Mouse (Mus musculus) bone marrow, adult 2 months (tissue): ENCODE data around the gene Ankrd9. TPM values are rescaled to one million over a fixed set of nuclear protein-coding genes. Genes with fewer than 3 reads are reported as not detected.
A peak's percentile ranks its signal among the peaks of the same experiment; 100 is the strongest.

Experiments used
- H3K27ac ChIP-seq: fragments of 200-500 bp; 2 replicates; pipeline ENCODE4 v1.5.1; 2012; ENCODE audit warnings: low read depth, mild to moderate bottlenecking, control low read depth, inconsistent platforms, low read length; ENCODE audit not compliant: control insufficient read depth, poor library complexity, insufficient read depth
- H3K4me1 ChIP-seq: fragments of 200-500 bp; 2 replicates; pipeline ENCODE4 v1.6.1; 2011; ENCODE audit warnings: low read length; ENCODE audit not compliant: control insufficient read depth, insufficient read depth
- H3K4me3 ChIP-seq: fragments of 200-500 bp; replicated peaks from 2 replicates; pipeline ENCODE3; 2011; ENCODE audit warnings: mild to moderate bottlenecking, low read depth, low read length, control low read depth; ENCODE audit not compliant: control insufficient read depth
- CTCF ChIP-seq: fragments of 200-500 bp; IDR thresholded peaks from 2 replicates; pipeline ENCODE4 v1.5.1; 2011; ENCODE audit warnings: low read length, control low read depth; ENCODE audit not compliant: control insufficient read depth, insufficient read depth
- POLR2A ChIP-seq: fragments of 200-500 bp; IDR thresholded peaks from 2 replicates; pipeline ENCODE4 v1.6.1; 2011; ENCODE audit warnings: low read depth, mild to moderate bottlenecking, control low read depth, low read length, borderline replicate concordance; ENCODE audit not compliant: control insufficient read depth
- WGBS: fragments of 180-500 bp; shearing (Covaris S2); methylation state at CpG from one replicate; pipeline ENCODE4 v1.1.7; 2018; 5-methylcytosine and 5-hydroxymethylcytosine counted together
- polyA plus RNA-seq: library from polyadenylated mRNA; stranded (reverse); fragments of >200 nt; gene quantifications from 2 replicates; pipeline ENCODE4 v1.2.4, GENCODE M21; 2011; ENCODE audit warnings: low replicate concordance; ENCODE audit not compliant: missing spikeins, insufficient read depth, insufficient read length

Ankrd9 gene
- polyA plus RNA-seq, 1 experiment: 28.6 TPM

- H3K27ac ChIP-seq: peak overlapping the region; percentile 72
- no peak for TF ChIP-seq POLR2A
- TF ChIP-seq CTCF: no peak
- H3K4me1 ChIP-seq: peaks cover 8% of the 10 kb centered on the region
- 34% methylated on average over 9 of the region's 9 CpGs for WGBS
- H3K4me3 ChIP-seq: no peak overlapping the region
These were observed 6.3 kb upstream of the Ankrd9 start for GRCm38 (mm10) chr12:110985141-110985540.

- peak overlapping the region; percentile 72 for H3K27ac ChIP-seq
These were observed 5.8 kb upstream of the Ankrd9 start for GRCm38 (mm10) chr12:110984598-110984997.

GRCm38 (mm10) chr12:110983714-110984113 lies 4.9 kb upstream of the Ankrd9 start:
- Histone ChIP-seq H3K4me3 (no peak overlapping the region), H3K4me1 (peaks cover 8% of the 10 kb centered on the region), H3K27ac (peak overlapping the region; percentile 72)
- 65% methylated on average over 8 of the region's 8 CpGs for WGBS
- no peak for TF ChIP-seq POLR2A
- TF ChIP-seq CTCF: no peak

More at GRCm38 (mm10) chr12:110984598-110984997, 5.8 kb upstream of the Ankrd9 start:
- TF ChIP-seq POLR2A (no peak), CTCF (no peak)
- WGBS: 85% methylated on average over 4 of the region's 4 CpGs
- Histone ChIP-seq H3K4me1 (peaks cover 8% of the 10 kb centered on the region), H3K4me3 (no peak overlapping the region)

- Histone ChIP-seq H3K4me3 (no peak overlapping the region), H3K27ac (no peak overlapping the region), H3K4me1 (peaks cover 8% of the 10 kb centered on the region)
- TF ChIP-seq POLR2A (no peak), CTCF (no peak)
- 84% methylated on average over 8 of the region's 8 CpGs for WGBS
These were observed 4.2 kb upstream of the Ankrd9 start for GRCm38 (mm10) chr12:110983083-110983482.

GRCm38 (mm10) chr12:110981736-110982135 lies 2.9 kb upstream of the Ankrd9 start:
- H3K4me1 ChIP-seq: peaks cover 8% of the 10 kb centered on the region
- no peak for TF ChIP-seq POLR2A
- no peak for TF ChIP-seq CTCF
- 88% methylated on average over 3 of the region's 3 CpGs for WGBS
- H3K27ac ChIP-seq: no peak overlapping the region
- no peak overlapping the region for H3K4me3 ChIP-seq

GRCm38 (mm10) chr12:110979808-110980207 lies 968 bp upstream of the Ankrd9 start:
- no peak overlapping the region for H3K4me3 ChIP-seq
- H3K4me1 ChIP-seq: peaks cover 14% of the 10 kb centered on the region
- 68% methylated on average over 3 of the region's 3 CpGs for WGBS
- no peak overlapping the region; the same call in 1 of the 2 replicates for H3K27ac ChIP-seq
- no peak for TF ChIP-seq CTCF
- TF ChIP-seq POLR2A: no peak

- Histone ChIP-seq H3K4me3 (peak overlapping the region; percentile 57), H3K4me1 (peaks cover 16% of the 10 kb centered on the region), H3K27ac (peak overlapping the region; percentile 97)
- TF ChIP-seq CTCF: no peak
- TF ChIP-seq POLR2A: no peak
- 44% methylated on average over 14 of the region's 14 CpGs for WGBS
These were observed 789 bp downstream of the Ankrd9 start for GRCm38 (mm10) chr12:110977896-110978606.

- TF ChIP-seq POLR2A (no peak), CTCF (no peak)
- Histone ChIP-seq H3K4me1 (peaks cover 16% of the 10 kb centered on the region), H3K27ac (no peak overlapping the region), H3K4me3 (peak overlapping the region; percentile 57)
- WGBS: 96% methylated on average over 18 of the region's 18 CpGs
These were observed 1.5 kb downstream of the Ankrd9 start for GRCm38 (mm10) chr12:110977345-110977733.
